Mouse (Mus musculus): ENCODE results near the gene Naa15.
"Not testable (repeated sequence)": the region's sequence is repeated elsewhere in the genome, so short reads cannot be mapped to it uniquely, and the experiment has no call there.

The Naa15 gene

GRCm38 (mm10) chr3:51394881-51395280 is 20.1 kb upstream of the Naa15 start:
- no peak for DNase-seq (ENCODE audit: low spot score)

DNA sequence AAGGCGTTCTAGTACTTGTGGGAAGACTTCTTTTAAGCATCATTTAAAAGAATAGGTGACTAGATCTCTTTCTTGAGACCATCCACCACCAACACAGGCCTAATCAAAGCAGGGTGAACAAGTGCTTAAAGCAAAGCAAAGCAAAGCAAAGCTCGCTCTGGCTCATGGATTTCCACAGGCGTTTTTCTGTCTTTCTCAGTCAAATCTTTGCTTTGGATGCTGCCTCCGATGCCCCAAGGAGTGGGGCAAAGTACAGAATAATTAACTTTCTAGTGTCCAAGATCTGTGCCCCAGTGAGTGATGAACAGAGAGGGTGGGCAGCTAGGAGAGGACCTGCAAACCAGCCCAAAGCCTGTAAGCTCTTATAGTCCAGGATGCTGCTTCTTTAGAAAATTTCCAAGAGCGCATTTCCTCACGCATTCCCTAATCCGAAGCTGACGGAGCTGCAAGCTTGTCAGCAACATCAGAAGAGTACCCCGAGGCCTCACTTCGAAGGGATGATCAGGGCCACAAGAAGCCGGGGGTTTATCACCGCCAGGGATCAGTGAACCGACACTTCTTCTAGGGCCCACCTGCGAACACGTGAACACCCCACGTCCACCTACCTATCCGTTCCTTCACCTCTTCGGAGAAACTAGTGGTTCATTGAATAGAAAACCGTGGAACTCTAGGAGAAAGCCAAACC is 19.3 kb upstream of the Naa15 start:
- DNase-seq (ENCODE audit: low spot score): no peak

DNA sequence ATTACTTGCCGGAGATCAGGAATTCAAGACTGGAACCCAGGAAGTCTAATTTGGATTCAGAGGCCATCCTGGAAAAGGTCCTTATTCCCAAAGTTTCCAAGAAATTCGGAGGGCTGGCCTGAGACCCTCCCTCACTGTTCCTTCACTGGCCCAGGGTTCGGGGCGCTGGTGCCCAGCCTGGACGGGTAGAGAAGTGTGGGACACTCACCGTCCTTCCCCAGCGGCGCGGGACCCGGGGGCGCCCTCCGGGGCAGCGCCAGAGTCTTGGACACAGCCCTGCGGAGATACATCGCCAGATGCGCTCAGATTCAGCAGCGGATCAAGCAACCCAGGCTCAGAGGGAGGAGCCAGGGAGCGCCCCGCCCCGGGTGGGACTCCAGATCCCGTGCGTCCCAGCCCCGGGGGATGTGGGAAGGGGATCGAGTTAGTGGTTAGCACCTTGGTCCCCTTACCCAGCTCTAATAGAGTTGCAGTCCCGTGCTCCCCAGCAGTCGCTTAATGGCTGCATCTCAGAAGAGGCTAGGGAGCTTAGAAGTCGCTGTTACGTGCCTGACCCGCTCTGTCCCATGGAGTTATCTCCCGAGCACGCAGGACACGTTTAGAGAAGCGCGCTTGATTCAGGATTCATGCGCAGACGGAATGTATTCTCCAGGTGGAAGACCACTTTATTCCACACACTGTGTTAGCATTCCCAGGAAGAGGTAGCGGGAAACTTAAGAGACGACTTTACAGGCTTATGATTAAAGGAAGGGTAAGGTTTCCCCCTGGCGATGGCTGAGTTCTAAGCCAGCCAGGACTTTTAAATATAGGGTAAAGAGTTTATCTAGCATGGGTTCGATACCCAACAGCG is 18.5 kb upstream of the Naa15 start, which contains the start of gene Mgarp:
Gene Mgarp (minus strand): TSS at position 520 of the 850 bp plus-strand sequence.
- DNase-seq (ENCODE audit: low spot score): peak; percentile 87

DNA sequence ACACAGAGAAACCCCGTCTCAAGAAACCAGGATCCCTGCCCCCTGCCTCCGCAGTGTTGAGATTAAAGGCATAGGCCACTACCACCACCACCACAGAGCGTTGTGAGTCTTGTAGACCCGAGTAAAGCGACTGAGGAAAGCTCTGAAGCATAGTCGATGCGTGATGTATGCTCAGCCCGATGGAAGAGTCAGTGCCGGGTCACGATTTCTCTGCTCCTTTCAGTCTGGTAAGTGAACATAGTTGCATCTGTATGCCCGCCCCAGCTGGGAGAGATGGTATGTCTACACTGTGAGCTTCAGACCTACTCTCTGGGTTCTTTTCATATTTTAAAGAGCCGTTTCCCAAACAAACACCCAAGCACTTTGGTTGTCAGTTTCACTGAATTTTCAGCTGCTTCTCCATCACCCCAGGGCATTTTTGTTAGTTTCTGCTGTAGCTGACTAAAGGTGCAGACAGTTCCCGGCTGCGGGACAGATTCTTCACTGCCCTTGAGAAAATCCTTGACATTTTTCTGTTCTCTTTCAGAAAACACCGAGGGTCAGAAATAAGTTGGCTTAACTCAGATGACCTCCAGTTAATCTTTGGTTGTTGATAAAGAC is 17.1 kb upstream of the Naa15 start:
- no peak for DNase-seq (ENCODE audit: low spot score)

DNA sequence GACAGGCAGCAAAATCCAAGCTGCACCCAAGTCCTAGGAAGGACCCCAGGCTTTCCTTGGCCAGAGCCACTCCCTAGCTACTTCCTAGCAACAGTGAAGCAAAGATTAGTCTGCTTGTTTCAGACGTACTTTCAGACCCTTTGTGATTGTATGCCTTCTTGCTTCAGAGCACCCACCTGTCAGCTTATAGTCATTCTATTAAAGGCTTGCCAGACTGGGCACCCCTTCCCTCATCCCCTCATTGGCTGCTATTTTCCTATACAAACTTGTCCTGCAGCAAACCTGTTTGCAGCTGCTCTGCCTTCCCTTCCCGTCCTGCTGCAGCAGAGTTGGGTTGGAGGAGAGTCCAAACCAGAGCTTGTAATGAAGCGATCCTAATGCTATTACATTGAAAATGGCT is 16.3 kb upstream of the Naa15 start:
- no peak for DNase-seq (ENCODE audit: low spot score)

DNA sequence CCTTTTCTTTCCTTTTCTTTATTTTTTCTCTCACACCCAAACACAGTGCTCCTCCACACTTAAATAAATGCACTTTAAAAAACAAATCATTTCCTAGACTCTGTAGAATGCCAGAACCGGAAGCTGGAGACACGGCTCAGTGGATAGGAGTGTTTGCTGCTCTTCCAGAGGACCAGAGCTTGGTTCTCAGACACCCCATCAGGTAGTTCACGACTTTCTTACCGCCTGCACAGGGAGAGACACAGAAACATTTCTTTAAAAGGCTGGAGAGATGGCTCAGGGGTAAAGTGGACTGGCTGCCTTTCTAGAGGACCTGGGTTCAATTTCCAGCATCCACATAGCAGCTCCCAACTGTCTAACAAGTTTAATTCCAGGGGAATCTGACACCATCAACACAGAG is 15.4 kb upstream of the Naa15 start:
- DNase-seq (ENCODE audit: low spot score): no peak

DNA sequence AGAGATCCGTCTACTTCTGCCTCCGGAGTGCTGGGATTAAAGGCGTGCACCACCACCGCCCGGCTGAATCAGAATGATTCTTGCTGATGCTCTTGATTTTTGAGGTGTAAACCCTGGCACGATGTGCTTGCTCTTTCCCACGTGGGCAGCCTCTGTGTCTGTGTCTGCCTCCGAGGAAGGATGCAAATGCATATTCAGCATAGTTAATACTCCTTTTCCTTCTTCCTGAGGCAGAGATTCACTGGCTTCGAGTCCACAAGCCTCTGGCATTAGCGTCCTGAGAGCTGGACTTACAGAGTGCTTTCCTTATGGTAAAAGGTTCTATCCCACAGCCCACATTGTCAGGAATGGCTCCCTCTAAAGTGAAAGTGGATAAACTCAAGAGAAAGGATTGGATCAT is 14.3 kb upstream of the Naa15 start:
- DNase-seq (ENCODE audit: low spot score): no peak

GRCm38 (mm10) chr3:51402054-51402453 is 12.9 kb upstream of the Naa15 start:
- DNase-seq (ENCODE audit: low spot score): not testable (repeated sequence)

DNA sequence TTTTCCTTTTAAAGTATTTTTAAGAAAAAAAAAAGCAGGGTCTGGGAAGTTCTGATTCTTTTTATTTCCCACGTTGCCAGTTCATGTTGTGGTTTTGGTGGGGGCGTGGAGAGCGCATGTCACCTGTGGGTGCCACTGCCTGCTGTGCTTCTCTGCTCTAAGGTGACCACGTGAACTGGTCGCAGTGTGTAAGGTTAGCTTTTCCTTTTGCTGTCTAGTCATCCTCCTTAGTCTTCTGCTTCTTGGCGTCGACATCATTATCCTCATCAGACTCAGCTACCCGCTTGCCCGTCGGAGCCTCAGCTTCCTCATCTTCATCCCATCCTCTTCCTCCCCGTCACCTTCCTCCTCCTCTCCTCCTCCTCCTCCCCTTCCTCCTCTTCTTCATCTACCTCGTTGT is 12.3 kb upstream of the Naa15 start:
- DNase-seq (ENCODE audit: low spot score): no peak

DNA sequence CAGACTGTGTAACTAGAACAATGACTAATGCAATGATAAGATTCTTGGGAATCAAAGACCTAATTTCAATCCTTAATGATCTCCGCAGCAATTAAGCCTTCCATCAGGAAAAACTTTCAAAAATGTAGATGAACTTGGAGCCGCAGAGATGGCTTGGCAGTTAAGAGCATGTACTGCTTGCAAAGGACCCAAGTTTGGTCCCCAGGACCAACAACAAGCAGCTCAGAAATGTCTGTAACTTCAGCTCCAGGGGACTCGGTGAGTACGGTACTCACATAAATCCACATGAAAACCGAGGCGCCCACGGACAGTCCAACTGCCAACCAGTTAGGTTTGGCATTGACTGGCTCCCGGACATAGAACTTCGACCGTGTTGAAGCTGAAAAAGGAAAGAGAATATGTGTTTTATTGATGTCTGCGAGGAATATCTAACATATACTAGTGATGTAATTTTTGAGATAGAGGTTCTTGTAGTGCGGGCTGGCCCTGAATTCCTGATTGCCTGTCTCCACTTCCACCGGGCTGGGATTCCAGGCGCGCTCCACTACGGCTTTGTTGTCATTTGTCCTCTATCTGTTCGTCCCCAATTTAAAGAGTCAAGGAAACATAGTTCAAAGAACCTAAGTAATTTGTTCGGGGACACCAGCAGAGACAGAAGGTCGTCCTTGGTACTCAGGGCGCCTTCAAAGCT is 6.9 kb upstream of the Naa15 start:
- peak; percentile 25 for DNase-seq (ENCODE audit: low spot score)

- DNase-seq (ENCODE audit: low spot score): peak; percentile 96
These were observed 6.3 kb upstream of the Naa15 start, which contains the start of gene Ndufc1 for GRCm38 (mm10) chr3:51408561-51409183. Gene Ndufc1, minus strand, starts transcription at chr3:51408988.

GRCm38 (mm10) chr3:51412457-51412856 is 2.5 kb upstream of the Naa15 start:
- no peak for DNase-seq (ENCODE audit: low spot score)

GRCm38 (mm10) chr3:51413276-51413675 is 1.7 kb upstream of the Naa15 start:
- no peak for DNase-seq (ENCODE audit: low spot score)

- DNase-seq (ENCODE audit: low spot score): no peak
These were observed 1.1 kb downstream of the Naa15 start for GRCm38 (mm10) chr3:51416073-51416363.

- DNase-seq (ENCODE audit: low spot score): peak; percentile 44
These were observed 1.6 kb downstream of the Naa15 start for GRCm38 (mm10) chr3:51416364-51417134.

DNA sequence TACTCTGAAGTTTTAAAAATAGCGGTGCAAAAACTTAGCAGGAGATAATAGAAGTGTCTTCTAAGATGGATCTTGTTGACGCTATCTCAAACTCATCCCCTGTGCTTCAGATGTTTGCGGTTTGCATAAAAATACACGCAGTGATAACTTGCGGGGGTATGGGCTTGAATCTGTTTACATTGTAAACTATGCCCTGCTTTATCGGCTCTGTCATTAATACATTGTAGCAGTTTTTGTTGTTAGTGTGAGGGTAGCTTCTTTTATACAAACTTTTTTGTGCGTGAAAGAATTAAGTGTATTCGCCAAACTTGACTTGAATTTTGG is 2.1 kb downstream of the Naa15 start:
- DNase-seq (ENCODE audit: low spot score): no peak

DNA sequence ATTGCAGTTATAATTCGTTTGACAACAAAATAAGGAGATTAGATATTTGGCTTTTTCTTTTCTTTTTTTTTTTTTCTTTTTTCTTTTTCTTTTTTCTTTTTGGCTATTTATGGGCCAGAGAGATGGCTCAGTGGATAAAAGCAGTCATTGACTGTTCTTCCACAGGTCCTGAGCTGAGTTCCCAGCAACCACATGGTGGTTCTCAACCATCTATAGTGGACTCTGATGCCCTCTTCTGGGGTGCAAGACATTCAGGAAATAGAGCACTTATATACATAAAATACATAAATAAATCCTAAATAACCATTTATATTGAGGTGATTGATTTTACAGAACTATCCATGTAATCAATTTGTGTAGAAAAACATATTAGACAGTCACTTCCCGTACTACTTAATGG is 2.5 kb downstream of the Naa15 start:
- DNase-seq (ENCODE audit: low spot score): no peak

GRCm38 (mm10) chr3:51417966-51418365 is 3.0 kb downstream of the Naa15 start:
- no peak for DNase-seq (ENCODE audit: low spot score)

GRCm38 (mm10) chr3:51421921-51422320 is 7.0 kb downstream of the Naa15 start:
- DNase-seq (ENCODE audit: low spot score): no peak

GRCm38 (mm10) chr3:51425394-51425793 is 10.4 kb downstream of the Naa15 start:
- DNase-seq (ENCODE audit: low spot score): no peak

DNA sequence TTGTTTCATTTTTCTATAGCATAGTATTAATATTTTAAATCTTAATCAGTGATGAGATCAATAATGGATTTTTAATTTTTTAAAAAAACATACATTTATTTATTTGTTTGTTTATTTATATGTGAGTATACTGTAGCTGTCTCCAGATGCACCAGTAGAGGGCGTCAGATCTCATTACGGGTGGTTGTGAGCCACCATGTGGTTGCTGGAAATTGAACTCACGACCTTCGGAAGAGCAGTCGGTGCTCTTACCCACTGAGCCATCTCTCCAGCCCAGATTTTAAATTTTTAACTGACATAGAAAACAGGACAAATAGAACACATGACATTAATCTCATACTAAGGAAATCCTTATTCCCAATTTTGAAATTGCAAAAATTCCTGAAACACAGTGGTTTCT is 19.4 kb downstream of the Naa15 start:
- not testable (repeated sequence) for DNase-seq (ENCODE audit: low spot score)

Data from embryo, embryonic 10 days (tissue).